Mouse (Mus musculus): Measurements from ENCODE around the gene Duox2.
A peak's percentile ranks its signal among the peaks of the same experiment; 100 is the strongest.
"Not testable (repeated sequence)": the region's sequence is repeated elsewhere in the genome, so short reads cannot be mapped to it uniquely, and the experiment has no call there.

The Duox2 gene

DNA sequence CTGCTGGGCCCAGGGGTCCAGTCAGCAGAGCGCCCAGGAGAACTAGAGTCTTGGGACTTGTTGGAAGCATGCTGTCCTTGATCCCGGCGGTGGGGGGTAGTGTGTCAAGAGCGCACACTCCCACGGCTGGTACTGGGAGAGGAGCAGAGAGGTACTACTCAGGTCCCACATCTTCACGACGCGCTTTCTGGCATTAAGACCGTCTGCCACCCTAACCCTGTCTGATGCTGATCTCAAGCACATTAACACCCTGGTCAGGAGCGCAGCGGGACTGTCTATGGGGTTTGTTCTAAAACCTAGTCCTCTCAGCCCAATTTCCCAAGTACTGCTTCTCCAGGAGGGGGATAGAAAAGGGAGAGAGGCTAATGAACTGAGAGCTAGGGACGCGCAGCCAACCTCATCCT is at the start of gene Duox2:
Duox2 (minus strand) TSS at position 354 of the 404 bp plus-strand sequence.
- no peak for DNase-seq (ENCODE audit: low spot score in 2 of 2)

DNA sequence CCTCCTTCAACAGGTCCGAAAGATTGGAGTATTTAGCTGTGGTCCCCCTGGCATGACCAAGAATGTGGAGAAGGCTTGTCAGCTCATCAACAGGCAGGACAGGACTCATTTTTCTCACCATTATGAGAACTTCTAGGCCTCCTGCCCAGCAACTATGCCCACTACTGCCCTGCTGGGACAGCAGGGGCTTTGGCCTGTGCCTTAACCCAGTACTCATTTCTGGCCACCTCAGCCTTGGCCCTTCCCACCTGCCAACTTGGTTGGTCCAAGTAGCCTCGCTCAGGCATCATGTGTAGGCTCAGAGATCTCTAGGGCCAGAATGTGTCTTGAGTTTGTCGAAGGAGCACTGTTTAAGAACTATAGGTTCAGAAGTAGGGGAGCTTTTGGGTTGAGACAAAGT is 49.0 kb upstream of the Duox2 start:
- no peak for DNase-seq (ENCODE audit: low spot score in 2 of 2)

DNA sequence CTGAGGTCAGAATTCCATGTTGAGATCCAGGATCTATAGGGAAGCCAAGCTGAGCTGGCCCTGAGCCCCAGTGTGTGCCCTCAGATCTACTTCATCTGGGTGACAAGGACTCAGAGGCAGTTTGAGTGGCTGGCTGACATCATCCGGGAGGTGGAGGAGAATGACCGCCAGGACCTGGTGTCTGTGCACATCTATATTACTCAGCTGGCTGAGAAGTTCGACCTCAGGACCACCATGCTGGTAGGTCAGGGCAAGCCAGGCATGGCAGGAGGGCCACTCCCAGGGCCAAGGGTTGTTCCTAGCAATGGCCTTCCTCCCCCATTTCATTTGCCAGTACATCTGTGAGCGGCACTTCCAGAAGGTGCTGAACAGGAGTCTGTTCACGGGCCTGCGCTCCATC is 47.9 kb upstream of the Duox2 start:
- not testable (repeated sequence) for DNase-seq (ENCODE audit: low spot score in 2 of 2)

DNA sequence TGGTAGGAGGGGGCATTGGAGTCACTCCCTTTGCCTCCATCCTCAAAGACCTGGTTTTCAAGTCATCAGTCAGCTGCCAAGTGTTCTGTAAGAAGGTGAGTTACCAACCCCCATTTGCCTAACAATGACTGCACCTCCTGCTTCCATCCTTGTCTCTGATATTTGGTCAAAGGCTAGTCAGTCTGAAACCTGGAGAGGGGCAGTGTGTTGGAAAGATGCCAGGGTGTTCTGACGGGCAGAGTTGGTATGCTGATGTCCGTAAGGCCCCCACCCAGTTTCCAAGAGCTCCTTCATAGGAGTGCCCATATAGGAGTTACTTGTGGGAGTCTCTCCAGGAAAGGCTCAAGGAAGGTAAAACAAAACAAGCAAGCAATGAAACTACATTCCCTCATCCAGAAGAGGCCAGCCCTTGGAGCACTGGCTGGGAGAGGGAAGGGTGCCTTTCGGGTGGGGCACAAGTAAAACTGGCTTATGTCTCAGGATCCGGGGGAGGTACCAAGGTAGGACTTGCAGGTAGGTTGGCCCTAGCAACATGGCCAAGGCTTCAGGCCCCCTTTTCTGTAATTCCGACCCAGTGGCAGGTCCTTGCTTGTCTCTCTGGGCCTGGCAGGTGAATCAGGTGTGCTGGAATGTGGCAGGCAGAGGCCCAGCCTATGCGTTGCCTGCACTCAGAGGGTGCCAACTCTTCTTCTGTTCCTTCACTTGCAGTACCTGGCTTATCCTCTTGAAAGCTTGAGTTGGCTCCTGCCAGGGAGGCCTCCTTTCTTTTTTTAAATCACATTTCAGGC is 47.1 kb upstream of the Duox2 start:
- no peak for DNase-seq (ENCODE audit: low spot score in 2 of 2)

DNA sequence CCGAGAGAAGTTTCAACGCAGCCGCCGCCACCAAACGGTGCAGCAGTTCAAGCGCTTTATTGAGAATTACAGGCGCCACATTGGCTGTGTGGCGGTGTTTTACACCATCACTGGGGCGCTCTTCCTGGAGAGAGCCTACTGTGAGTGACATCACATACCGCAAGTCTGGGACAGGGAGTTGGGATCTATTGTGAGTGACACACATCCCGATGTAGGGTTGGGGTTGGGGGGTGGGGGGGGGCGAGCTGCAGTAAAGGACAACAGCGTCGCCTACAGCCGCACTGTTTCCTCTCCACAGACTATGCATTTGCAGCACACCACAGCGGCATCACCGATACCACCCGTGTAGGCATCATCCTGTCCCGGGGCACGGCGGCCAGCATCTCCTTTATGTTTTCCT is 39.0 kb upstream of the Duox2 start:
- no peak for DNase-seq (ENCODE audit: low spot score in 2 of 2)

DNA sequence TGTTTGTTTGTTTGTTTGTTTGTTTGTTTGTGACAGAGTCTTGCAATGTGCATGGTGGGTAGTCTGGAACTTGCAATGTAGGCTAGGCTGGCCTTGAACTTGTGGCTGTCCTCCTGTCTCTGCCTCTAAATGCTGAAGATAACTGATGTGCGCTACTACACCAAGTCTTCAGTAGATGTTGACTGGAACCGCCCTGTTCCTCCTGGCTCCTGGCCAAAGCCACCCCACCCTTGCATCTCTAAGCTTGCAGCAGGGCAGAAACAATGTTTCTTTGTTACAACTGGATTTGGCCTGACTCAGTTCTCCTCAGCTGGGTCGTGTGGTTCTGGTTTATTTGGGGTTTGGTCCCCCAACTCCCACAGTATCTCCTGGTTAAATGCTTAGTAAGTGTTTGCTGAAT is 35.9 kb upstream of the Duox2 start:
- DNase-seq (ENCODE audit: low spot score in 2 of 2) = no peak

DNA sequence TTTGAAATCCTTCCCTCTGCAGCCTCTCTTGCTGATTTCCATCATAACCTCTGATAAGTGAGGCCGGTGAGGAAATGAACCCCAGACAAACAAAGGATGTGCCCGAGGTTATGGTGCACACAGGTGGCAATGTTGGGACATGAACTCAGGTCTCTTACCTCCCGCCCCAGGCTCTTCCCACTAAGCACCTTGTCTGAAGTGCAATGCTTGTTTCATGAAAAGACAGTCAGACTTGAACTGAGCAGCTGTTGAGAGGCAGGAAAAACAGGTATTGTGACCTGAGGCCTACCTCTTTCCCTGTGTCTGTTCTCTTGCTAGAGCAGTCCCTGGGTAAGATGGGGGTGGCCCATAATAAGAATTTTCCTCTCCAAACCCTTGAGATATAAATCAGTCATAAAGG is 34.0 kb upstream of the Duox2 start:
- DNase-seq (ENCODE audit: low spot score in 2 of 2) = no peak

DNA sequence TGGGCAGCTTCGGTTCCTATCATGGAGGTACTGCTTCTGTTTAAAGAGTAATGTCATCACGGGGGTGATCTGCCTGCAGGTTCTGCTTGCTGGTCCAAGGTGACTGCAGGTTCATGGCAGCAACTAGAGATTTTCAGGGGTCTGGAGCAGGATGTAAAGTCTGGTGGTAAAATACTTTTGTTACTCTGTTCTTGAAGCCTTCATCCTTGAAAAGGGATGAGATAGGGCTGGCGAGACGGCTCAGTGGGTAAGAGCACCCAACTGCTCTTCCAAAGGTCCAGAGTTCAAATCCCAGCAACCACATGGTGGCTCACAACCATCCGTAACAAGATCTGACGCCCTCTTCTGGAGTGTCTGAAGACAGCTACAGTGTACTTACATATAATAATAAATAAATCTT is 32.1 kb upstream of the Duox2 start:
- not testable (repeated sequence) for DNase-seq (ENCODE audit: low spot score in 2 of 2)

DNA sequence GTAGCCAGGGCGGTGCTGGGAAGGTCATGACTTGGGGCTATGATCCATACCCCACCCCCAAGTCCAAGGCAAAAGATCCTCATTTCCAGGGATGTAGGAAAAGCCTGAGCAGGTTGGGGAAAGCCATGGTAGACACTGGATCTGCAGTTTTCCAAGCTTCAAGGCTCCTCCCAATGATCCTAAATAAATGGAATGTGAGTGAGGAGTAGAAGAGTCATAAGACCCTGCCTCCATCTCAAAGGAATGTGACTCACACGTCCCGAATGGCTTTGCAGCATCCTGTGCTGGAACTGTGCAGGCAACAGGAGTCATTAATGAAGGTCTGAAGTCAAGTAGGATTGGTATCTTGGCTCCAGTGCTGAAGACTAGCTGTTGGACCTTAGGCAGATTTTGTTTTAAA is 29.7 kb upstream of the Duox2 start:
- DNase-seq (ENCODE audit: low spot score in 2 of 2) = no peak

DNA sequence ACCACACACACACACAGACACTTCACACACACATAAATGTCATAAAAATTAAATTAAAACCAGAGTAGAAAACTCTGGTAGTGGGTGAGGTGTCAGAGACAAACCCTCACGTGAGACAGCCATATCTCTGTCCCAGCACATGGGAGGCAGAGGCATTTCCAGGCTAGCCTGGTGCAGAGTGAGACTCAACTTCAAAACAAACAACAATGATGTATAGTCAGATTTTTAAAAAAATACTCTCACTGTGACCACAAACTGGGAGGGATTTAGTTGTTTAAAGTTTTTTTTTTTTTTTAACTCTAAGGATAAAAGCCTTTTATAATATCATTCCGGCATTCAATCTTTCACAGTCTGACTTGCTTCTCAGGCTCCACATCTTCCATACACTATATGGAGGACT is 27.1 kb upstream of the Duox2 start:
- no peak for DNase-seq (ENCODE audit: low spot score in 2 of 2)

DNA sequence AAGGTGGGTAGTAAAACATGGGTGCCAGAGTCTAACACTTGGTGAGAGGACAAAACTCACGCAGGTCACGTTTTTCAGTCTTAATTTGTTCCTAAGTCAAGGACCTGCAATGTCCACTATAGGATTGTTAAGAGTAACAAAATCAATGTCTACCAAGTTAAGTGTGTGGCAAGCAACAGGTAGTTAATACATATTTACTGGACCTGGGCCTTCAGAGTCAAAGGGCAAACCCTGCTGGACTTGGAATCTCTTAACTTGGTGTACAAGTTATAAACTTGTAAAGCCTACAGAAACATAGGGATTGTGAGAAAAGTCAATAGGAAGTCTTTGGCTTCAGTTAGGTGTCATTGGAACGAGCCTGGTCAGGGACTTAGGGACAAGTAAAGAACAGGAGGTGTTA is 26.3 kb upstream of the Duox2 start:
- no peak for DNase-seq (ENCODE audit: low spot score in 2 of 2)

DNA sequence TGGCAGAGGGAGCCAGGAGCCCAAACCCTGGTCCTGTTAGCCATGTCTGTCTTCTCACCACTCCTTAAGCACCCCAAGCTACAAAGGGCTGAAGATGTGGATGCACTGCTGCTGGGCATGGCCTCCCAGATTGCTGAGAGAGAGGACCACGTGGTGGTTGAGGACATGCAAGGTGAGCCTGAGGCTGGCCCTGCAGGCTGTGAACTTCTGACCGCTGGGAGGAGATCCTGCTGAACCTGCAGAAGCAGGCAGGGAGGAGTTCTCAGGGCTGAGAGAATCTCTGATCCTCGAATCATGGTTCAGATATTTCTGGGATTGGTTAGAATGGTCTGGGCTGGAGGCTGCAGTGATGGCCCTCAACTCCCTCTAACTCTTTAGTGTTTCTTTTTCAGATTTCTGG is 25.7 kb upstream of the Duox2 start:
- DNase-seq (ENCODE audit: low spot score in 2 of 2) = no peak

DNA sequence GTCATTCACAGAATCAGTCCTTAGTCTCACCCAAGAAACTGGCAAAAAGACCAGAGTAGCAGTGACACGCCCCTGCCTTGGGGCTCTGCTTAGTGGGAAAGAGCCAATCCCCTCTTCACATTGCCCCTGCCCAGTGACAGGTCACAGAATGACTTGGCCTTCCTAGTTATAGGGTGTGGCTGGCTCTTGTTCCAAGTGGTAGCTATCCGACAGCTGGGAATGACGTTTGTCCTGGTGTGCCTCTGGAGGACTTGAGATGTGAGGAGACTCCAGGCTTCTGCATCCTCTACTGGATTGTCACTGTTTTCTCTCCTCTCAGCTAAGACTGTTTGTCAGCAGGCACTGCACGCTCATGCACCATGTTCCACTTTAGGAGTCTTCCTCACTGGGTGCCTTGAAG is 19.1 kb upstream of the Duox2 start:
- DNase-seq (ENCODE audit: low spot score in 2 of 2) = no peak

DNA sequence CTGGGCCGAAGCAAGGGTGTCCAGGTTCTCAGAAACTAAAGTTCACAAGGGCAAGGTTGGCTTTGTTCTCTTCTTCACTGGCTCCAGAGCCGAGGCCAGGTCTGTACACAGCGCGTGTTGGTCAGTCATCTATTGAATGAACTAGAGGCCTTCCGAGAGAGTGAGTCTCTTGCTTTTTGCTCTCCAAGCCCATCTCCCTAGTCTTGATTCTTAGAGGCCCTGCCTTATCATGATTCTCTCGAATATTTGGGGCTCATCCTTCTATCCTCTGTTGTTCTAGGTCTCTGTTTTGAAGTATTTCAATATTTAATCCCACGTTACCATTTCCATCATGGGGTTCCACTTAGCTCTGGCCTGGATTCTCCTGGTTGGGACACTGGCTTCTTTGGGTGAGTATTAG is 17.1 kb upstream of the Duox2 start, which contains the start of gene Duox1:
Duox1 (plus strand) TSS at position 301 of the 400 bp plus-strand sequence.
- no peak for DNase-seq (ENCODE audit: low spot score in 2 of 2)

DNA sequence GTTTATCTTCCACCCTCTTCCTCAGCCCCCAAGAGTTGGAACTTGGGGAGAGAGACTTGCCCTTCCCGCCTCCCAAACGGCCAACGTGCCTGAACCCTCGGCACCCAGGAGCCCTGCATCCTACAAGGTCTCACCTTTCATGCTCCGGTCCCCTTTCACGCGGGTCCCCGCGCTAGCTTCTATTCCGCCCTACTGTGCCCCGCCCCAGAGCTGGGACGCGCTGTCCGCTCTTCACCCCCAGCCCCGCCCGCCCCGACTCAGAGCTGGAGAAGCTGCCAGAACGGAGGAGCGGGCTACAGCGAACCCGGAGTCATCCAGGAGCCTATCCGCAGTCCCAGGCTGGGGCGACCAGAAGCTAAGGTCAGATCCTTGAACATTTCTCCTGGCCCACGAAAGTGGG is 15.3 kb upstream of the Duox2 start, which contains the start of gene Duoxa1:
Duoxa1 (minus strand) TSS at position 195 of the 400 bp plus-strand sequence.
- DNase-seq (ENCODE audit: low spot score in 2 of 2) = no peak

DNA sequence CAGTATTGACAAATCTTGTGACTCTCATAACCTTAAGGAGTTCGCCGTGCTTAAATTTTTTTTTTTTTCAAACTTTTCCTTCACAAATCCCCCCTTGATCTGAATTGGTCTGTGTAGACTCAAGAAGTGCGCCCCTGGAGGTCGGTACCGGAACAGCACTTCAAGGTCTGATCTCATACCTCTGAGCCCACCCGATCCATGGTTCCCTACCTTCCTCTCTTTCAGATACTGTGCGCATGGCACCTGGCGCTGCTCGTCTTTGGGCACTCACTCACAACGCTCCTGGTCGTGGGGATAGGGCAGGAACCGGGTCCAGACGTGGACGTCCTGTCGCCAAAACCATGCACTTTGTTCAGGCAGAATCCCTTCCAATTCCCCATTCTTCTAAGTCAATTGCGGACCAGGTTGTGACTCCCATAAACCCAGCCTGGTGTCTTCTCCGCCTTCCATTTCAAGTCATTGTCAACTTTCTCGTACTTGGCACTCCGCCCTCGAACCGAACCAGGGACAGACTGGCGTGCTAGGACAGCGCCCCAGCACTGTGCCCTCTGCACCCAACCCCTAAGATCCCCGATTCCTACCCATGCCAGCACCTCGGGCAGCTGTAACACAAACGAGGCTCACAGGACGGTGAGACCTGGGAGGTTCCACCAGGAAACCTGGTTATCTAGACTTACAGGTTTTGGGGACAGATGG is 14.6 kb upstream of the Duox2 start:
- DNase-seq (ENCODE audit: low spot score in 2 of 2) = peak in 1 of 2 experiments; percentile 33

DNA sequence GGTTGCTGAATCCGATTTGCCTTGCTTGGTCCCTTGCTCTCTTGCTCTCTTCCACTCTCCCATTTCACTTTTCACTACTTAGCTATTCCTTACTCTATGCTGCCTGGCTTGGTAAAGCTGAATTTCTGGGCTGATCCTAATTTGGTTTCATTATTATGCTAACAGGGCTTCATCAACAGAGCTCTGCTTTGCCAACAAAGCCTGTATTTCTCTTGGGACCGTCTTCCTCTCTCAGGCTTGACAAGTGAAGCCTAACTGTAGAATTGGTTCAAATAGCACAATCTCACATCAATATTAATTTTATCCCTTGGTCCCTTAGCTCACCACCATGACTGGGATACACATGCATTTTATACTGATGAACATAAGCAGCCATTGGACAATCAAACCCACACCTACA is 13.3 kb upstream of the Duox2 start:
- DNase-seq (ENCODE audit: low spot score in 2 of 2) = no peak

DNA sequence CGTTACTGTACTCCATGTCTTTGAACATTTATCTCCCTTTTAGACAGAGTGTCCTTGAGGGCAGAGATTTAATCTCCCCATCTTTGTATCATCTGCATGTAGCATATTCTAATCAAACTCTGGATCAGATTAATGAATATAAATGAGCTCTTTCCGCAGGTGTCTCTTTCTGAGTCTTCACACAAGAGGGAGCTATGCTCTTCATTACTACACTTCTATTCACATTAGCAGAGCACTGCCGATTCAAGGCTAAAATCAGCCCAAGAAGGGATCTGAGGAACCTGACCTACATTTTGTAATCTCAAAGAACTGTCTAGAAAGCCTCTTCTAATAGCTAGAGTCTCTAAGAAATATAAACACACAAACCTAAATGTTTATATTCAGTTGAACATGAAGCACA is 11.4 kb upstream of the Duox2 start:
- DNase-seq (ENCODE audit: low spot score in 2 of 2) = no peak

DNA sequence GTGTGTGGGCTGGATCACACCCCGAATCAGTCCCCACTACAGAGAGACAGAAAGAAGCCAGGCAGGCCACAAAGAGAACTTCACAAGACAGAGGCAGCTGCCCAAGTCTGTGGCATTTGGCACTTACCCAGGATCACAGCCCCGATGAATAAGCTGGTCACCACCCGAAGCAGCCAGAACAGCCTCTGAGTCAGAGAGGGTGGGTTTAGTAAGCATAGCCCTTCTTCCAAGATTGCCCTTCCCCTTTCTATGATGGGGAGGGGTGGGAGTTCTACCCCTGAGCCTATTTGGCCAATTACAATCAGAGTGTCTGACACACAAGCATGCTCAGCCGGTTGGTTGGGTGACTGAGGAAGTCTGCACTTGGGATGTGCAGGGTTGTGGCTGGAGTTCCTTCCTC is 7.9 kb upstream of the Duox2 start:
- DNase-seq (ENCODE audit: low spot score in 2 of 2) = no peak

DNA sequence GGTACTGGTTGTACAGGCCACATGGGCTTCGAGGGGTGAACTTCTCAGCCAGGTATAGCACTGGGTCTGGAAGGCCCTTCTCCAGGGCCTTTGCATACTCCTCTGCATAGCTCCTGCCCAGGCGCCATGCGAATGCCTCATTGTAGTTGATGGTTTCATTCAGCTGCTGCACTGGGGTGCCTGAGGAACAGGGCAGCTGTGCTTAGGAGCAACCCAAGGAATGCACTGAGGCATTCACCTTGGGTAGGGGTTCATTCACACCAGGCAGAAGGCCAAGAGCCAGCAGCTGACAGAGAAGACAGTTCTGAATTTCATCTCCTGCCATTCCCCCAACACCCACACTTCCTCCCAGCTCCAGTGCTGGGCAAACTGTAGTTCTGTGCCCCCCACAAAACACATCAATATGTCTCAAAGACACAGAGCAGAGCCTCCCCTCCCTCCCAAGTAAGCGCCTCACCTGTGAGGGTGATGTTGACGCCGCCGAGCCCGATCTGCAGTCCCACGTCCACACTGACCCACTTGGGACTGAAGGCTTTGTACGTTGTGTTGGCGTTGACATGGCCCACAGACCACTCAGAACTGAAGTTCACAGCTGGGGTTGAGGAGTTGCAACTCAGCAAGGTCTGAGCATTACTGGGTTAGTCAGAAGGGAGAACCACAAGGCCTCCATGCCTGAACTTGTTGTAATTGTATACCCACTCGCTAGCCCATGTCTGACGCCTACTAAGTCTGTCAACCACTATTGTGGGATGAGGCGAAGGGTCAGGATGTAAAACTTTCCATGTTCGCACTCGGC is 7.0 kb upstream of the Duox2 start:
- DNase-seq (ENCODE audit: low spot score in 2 of 2) = no peak

DNA sequence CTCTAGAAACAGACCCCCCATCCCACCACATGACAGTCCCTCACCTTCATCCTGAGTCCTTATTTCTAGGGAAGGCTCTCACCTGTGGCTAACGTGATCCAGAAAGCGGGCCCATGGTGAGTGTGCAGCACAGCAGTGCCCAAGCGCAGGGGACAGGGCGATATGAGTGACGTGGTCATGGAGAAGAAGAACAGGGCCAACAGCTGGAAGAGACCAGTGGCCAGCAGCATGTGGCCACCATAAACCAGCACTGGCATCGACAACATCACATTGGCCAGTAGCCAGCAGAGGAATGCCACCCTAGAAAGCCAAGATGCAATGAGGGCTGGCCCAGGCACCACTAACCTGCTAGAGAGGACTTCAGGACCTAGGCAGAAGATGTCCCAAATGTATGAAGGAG is 6.3 kb upstream of the Duox2 start:
- DNase-seq (ENCODE audit: low spot score in 2 of 2) = no peak

DNA sequence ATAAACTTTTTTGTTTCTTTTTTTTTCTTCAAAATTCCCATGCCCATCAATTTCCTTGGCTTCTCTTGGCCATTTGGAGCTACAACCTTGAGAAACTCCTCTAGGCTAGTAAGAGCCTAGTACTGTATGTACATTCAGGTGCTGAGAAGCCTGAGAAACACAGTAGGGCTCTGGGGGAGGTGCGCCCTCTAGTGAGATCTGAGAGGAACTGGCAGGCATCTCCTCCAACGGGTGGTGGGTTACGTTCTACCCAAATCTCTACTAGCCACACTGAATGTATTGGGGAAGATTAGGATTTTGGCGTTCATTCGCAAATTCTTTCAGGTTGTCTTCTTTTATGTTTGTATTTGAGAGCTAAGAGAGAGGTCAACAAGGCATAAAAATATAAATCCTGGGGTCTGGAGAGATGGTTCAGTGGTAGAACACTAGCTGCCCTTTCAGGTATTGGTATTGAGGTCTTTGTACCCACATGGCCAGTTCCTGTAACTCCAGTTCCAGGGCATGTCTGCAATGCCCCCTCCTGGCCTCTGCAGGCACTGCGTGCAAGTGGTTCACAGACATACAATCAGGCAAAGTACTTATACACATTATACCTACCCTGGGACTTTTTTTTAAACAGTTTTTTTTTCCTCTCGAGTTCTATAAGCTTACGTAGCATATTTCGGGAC is 4.5 kb upstream of the Duox2 start:
- DNase-seq (ENCODE audit: low spot score in 2 of 2) = peak in 1 of 2 experiments; percentile 29
